In the genomic region with DNA sequence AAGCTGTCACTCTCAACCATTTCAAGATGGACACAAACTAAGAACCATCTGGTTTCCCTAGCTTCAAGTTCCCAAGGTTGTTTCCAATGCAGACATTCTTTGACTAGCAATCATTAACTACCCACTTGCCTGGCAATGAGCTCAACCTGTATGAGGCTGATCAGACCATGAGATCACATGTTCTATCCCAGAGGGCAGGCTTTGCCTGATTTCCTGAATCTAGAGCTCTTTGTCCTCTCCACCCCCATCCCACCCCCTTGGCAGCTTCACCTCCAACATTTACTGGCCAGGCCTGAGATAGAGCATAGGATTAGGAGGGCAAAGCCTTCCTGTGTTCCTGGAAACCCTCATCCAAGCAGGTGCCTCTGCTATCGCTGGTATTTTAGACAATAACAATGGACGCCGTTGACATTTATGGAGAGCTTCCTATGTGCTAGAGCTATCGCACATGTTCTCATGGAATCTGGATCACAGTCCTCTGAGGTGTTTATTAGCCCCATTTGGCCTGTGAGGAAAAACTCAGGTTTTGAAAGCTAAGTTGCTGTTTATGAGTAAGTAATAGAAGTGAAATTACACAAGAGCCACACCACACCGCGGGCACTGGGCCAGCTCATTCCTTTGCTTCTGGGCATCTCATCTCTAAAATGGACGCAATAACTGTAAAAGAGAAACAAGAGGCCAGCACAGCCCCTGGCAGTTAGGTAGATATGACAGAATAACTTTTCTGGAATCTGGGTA, we compare ENCODE assay signal across 11 mouse cellular contexts. TPM values are rescaled to one million over a fixed set of nuclear protein-coding genes. Genes with fewer than 3 reads are reported as not detected.
A peak's percentile ranks its signal among the peaks of the same experiment; 100 is the strongest.
DNase-seq lines count a peak whose midpoint lies in the region; ATAC-seq and TF ChIP-seq lines count a peak whose summit lies in the region.
"Had no signal": no experiment of that assay in that cellular context is flagged by ENCODE, and none has a peak within 500 bp of the region (broad histone marks: within the 10 kb centered on the region; RNA-seq: fewer than 3 reads in every experiment).

No protein-coding gene starts in this region.

- no peaks in the 10 kb centered on the region for H3K9me3 ChIP-seq in heart, embryonic 15.5 days (replicated peaks)
- H3K9me3 ChIP-seq in kidney, postnatal 0 days (replicated peaks; ENCODE audit: low read length) = no peaks in the 10 kb centered on the region
- H3K9me3 ChIP-seq: limb, embryonic 12.5 days had no signal

- no peak for DNase-seq in heart, postnatal 25 days (ENCODE audit: low spot score)
- DNase-seq in gonadal fat pad, adult 2 months (ENCODE audit: low read depth) = peak; percentile 42
- peak; percentile 60 for DNase-seq in kidney, postnatal 0 days (ENCODE audit: low spot score)
- DNase-seq in lung, postnatal 36 days = peak; percentile 72
- no peak for DNase-seq in left cerebral cortex, postnatal 36 days (ENCODE audit: low spot score in 2 of 2)
- DNase-seq in adrenal gland, adult (ENCODE audit: inconsistent age in 2 of 2, low spot score in 1 of 2) = no peak
- no peak for DNase-seq in frontal cortex, postnatal 25 days (ENCODE audit: low spot score in 2 of 2)
- DNase-seq: heart, postnatal 14 days; thymus, postnatal 36 days had no signal

- WGBS in heart, embryonic 15.5 days = 79% methylated on average over 7 of the region's 7 CpGs
- WGBS in kidney, postnatal 0 days = 79% methylated on average over 7 of the region's 7 CpGs

- peaks cover 40% of the 10 kb centered on the region for H3K4me1 ChIP-seq in heart, embryonic 15.5 days (replicated peaks)
- H3K4me1 ChIP-seq in kidney, postnatal 0 days (replicated peaks; ENCODE audit: insufficient read depth, low read length) = peaks cover 20% of the 10 kb centered on the region; the same call in 1 of the 2 replicates

- no peak overlapping the region for H3K4me2 ChIP-seq in heart, embryonic 15.5 days
- H3K4me2 ChIP-seq in kidney, postnatal 0 days (ENCODE audit: low read length) = no peak overlapping the region
- H3K4me2 ChIP-seq: limb, embryonic 12.5 days had no signal

- H3K4me3 ChIP-seq in heart, embryonic 15.5 days = no peak overlapping the region
- H3K4me3 ChIP-seq in kidney, postnatal 0 days (replicated peaks; ENCODE audit: low read depth, low read length) = no peak overlapping the region
- H3K4me3 ChIP-seq: limb, embryonic 12.5 days had no signal

- no peaks in the 10 kb centered on the region for H3K27me3 ChIP-seq in heart, embryonic 15.5 days
- no peaks in the 10 kb centered on the region for H3K27me3 ChIP-seq in kidney, postnatal 0 days (ENCODE audit: insufficient read depth, low read length)

- intact Hi-C loops in heart, postnatal 25 days (cut with DNase I) = no loop called here
- intact Hi-C loops in left cerebral cortex, postnatal 36 days (cut with DNase I) = no loop called here

- ATAC-seq in heart, embryonic 15.5 days (replicated peaks; ENCODE audit: insufficient number of reproducible peaks, insufficient read depth, low FRiP score, low read depth) = no peak
- ATAC-seq in kidney, postnatal 0 days (replicated peaks; ENCODE audit: low FRiP score, low read depth) = peak; percentile 87

- H3K9ac ChIP-seq in heart, embryonic 15.5 days = no peak overlapping the region
- no peak overlapping the region for H3K9ac ChIP-seq in kidney, postnatal 0 days (ENCODE audit: low read depth, low read length)
- H3K9ac ChIP-seq: limb, embryonic 12.5 days had no signal

- H3K27ac ChIP-seq in heart, embryonic 15.5 days = peak overlapping the region; percentile 47; the same call in 1 of the 2 replicates
- peak overlapping the region; percentile 87 for H3K27ac ChIP-seq in kidney, postnatal 0 days
- H3K27ac ChIP-seq: limb, embryonic 12.5 days had no signal

- no peak for TF ChIP-seq CTCF in kidney, postnatal 0 days (IDR thresholded peaks at IDR 0.05; ENCODE audit: low read depth)

- H3K36me3 ChIP-seq in heart, embryonic 15.5 days = no peaks in the 10 kb centered on the region
- no peaks in the 10 kb centered on the region for H3K36me3 ChIP-seq in kidney, postnatal 0 days (ENCODE audit: insufficient read depth, low read length)
- H3K36me3 ChIP-seq: limb, embryonic 12.5 days had no signal

RNA-seq across cellular contexts. Expression of a gene that starts 15.1 kb away (rescaled TPM):
- 1.1 and 1.3 TPM in 2 replicates for polyA plus RNA-seq in heart, embryonic 15.5 days (2015; fragmentation: Nextera tagmentation; extraction: Ambion mirVana)
- total RNA-seq in heart, postnatal 25 days (2021) = 1 to 10 TPM; 7.2 to 7.6 TPM
- 11.8 and 17.0 TPM in 2 replicates for polyA plus RNA-seq in gonadal fat pad, adult 2 months (2012; rRNA removed)
- 6.8 and 7.2 TPM in 2 replicates for polyA plus RNA-seq in kidney, postnatal 0 days (2015; fragmentation: Nextera tagmentation; extraction: Ambion mirVana)
- 100 to 1,000 TPM; 112 to 118 TPM for total RNA-seq in left cerebral cortex, postnatal 36 days (2021)

Comparison
In these comparisons a context has a peak if more than half of its experiments do, and no peak if none do; other contexts are left out.
1. DNase-seq: peak in gonadal fat pad, adult 2 months (single experiment), kidney, postnatal 0 days (single experiment) and lung, postnatal 36 days (single experiment); none in heart, postnatal 25 days (single experiment), left cerebral cortex, postnatal 36 days (0 of 2), adrenal gland, adult (0 of 2) and frontal cortex, postnatal 25 days (0 of 2).